Mouse (Mus musculus) midbrain, postnatal 0 days (tissue): ENCODE measurements around the gene Tax1bp1. TPM values are rescaled to one million over a fixed set of nuclear protein-coding genes. Genes with fewer than 3 reads are reported as not detected.

Source experiments
- ATAC-seq: fragments of 200-750 bp; cut with Nextera tagmentation; 2 replicates; pipeline ENCODE4 v1.8.0; 2017; ENCODE audit warnings: moderate number of reproducible peaks, mild to moderate bottlenecking, moderate TSS enrichment, moderate library complexity; ENCODE audit not compliant: low FRiP score
- DNase-seq: peaks from one replicate; pipeline ENCODE4 v3.0.0-alpha.2; 2015; ENCODE audit warnings: low spot score
- H3K27ac ChIP-seq: fragments of 300-500 bp; sonication (generic); 2 replicates; pipeline ENCODE4 v1.5.1; 2014; ENCODE audit warnings: low read depth, mild to moderate bottlenecking, low read length, mixed read lengths
- H3K27me3 ChIP-seq: fragments of 300-500 bp; sonication (generic); 2 replicates; pipeline ENCODE4 v1.6.1; 2014; ENCODE audit warnings: low read length, control low read depth, mixed read lengths; ENCODE audit not compliant: insufficient read depth
- H3K36me3 ChIP-seq: fragments of 300-500 bp; sonication (generic); 2 replicates; pipeline ENCODE4 v1.6.1; 2014; ENCODE audit warnings: low read length, control low read depth, mixed read lengths; ENCODE audit not compliant: insufficient read depth
- H3K4me1 ChIP-seq: fragments of 300-500 bp; sonication (generic); 2 replicates; pipeline ENCODE4 v1.6.1; 2014; ENCODE audit warnings: mild to moderate bottlenecking, control low read depth, antibody characterized with exemption, low read length, mixed read lengths; ENCODE audit not compliant: insufficient read depth
- H3K4me2 ChIP-seq: fragments of 300-500 bp; sonication (generic); 2 replicates; pipeline ENCODE4 v1.6.1; 2014; ENCODE audit warnings: low read depth, mild to moderate bottlenecking, low read length, mixed read lengths; ENCODE audit not compliant: poor library complexity, severe bottlenecking
- H3K4me3 ChIP-seq: fragments of 300-500 bp; sonication (generic); 2 replicates; pipeline ENCODE4 v1.5.1; 2014; ENCODE audit warnings: low read depth, mild to moderate bottlenecking, low read length, moderate library complexity
- H3K9ac ChIP-seq: fragments of 300-500 bp; sonication (generic); replicated peaks from 2 replicates; pipeline ENCODE4 v1.6.1; 2014; ENCODE audit warnings: mild to moderate bottlenecking, low read length, moderate library complexity, mixed read lengths; ENCODE audit not compliant: poor library complexity, severe bottlenecking
- H3K9me3 ChIP-seq: fragments of 300-500 bp; sonication (generic); 2 replicates; pipeline ENCODE4 v1.6.1; 2016; ENCODE audit warnings: low read length, control low read depth
- CTCF ChIP-seq: IDR thresholded peaks from 2 replicates; pipeline ENCODE4 v1.5.1; 2016; ENCODE audit warnings: antibody characterized with exemption, mild to moderate bottlenecking
- WGBS: fragments of 180-500 bp; shearing (Covaris S2); extraction: QIAGEN DNeasy Blood & Tissue Kit; methylation state at CpG from one replicate; pipeline ENCODE4 v1.1.7; 2014; 5-methylcytosine and 5-hydroxymethylcytosine counted together
- polyA plus RNA-seq: library from polyadenylated mRNA; unstranded; fragments of >200 nt; fragmentation: Nextera tagmentation; extraction: Ambion mirVana; gene quantifications from 2 replicates; pipeline ENCODE4 v1.2.1, GENCODE M21; 2015
- total RNA-seq: library from RNA; depleted of rRNA; stranded (reverse); fragments of >200 nt; gene quantifications from 2 replicates; pipeline ENCODE4 v1.2.3, GENCODE M21; 2014

Gene Tax1bp1
- total and polyA plus RNA-seq, 2 experiments from 2014 or later = 61.4 to 160 TPM

GRCm38 (mm10) chr6:52682607-52683006, 30.9 kb upstream of the Tax1bp1 start:
- 84% methylated on average over 3 of the region's 3 CpGs for WGBS

GRCm38 (mm10) chr6:52686901-52687500, 26.5 kb upstream of the Tax1bp1 start:
- ATAC-seq (no peak), DNase-seq (no peak)
- 62% methylated on average over 5 of the region's 5 CpGs for WGBS
- no peak for TF ChIP-seq CTCF
- Histone ChIP-seq H3K9me3 (no peaks in the 10 kb centered on the region), H3K27me3 (no peaks in the 10 kb centered on the region), H3K4me2 (no peak overlapping the region), H3K9ac (no peak overlapping the region), H3K36me3 (no peaks in the 10 kb centered on the region), H3K27ac (no peak overlapping the region), H3K4me3 (no peak overlapping the region), H3K4me1 (no peaks in the 10 kb centered on the region)

More at GRCm38 (mm10) chr6:52682607-52683006, 30.9 kb upstream of the Tax1bp1 start:
- H3K9ac ChIP-seq = no peak overlapping the region
- no peaks in the 10 kb centered on the region for H3K4me1 ChIP-seq
- H3K36me3 ChIP-seq = no peaks in the 10 kb centered on the region
- no peak for TF ChIP-seq CTCF
- no peak overlapping the region for H3K4me3 ChIP-seq
- no peaks in the 10 kb centered on the region for H3K9me3 ChIP-seq
- no peak overlapping the region for H3K4me2 ChIP-seq
- no peak for DNase-seq
- H3K27me3 ChIP-seq = no peaks in the 10 kb centered on the region
- no peak for ATAC-seq
- H3K27ac ChIP-seq = no peak overlapping the region

- Histone ChIP-seq H3K36me3 (no peaks in the 10 kb centered on the region), H3K4me3 (no peak overlapping the region), H3K9me3 (no peaks in the 10 kb centered on the region), H3K4me1 (no peaks in the 10 kb centered on the region), H3K9ac (no peak overlapping the region), H3K27me3 (no peaks in the 10 kb centered on the region), H3K4me2 (no peak overlapping the region), H3K27ac (no peak overlapping the region)
- TF ChIP-seq CTCF = no peak
- ATAC-seq (no peak), DNase-seq (no peak)
- WGBS = 90% methylated on average over 3 of the region's 3 CpGs
Measured at GRCm38 (mm10) chr6:52690365-52690764, 23.2 kb upstream of the Tax1bp1 start.

- no peaks in the 10 kb centered on the region for H3K4me1 ChIP-seq
- no peak for TF ChIP-seq CTCF
- no peak overlapping the region for H3K27ac ChIP-seq
- H3K4me3 ChIP-seq = no peak overlapping the region
- no peak for ATAC-seq
- 96% methylated on average over 4 of the region's 5 CpGs for WGBS
- no peak overlapping the region for H3K4me2 ChIP-seq
- H3K9ac ChIP-seq = no peak overlapping the region
- H3K27me3 ChIP-seq = no peaks in the 10 kb centered on the region
- no peak for DNase-seq
- no peaks in the 10 kb centered on the region for H3K36me3 ChIP-seq
- H3K9me3 ChIP-seq = no peaks in the 10 kb centered on the region
Measured at GRCm38 (mm10) chr6:52691800-52692199, 21.7 kb upstream of the Tax1bp1 start.

- H3K27ac ChIP-seq = no peak overlapping the region
- no peaks in the 10 kb centered on the region for H3K27me3 ChIP-seq
- H3K9me3 ChIP-seq = no peaks in the 10 kb centered on the region
- H3K9ac ChIP-seq = no peak overlapping the region
- H3K4me2 ChIP-seq = no peak overlapping the region
- ATAC-seq (no peak), DNase-seq (peak; percentile 18)
- no peak for TF ChIP-seq CTCF
- no peak overlapping the region for H3K4me3 ChIP-seq
- 80% methylated on average over 6 of the region's 6 CpGs for WGBS
- no peaks in the 10 kb centered on the region for H3K4me1 ChIP-seq
- no peaks in the 10 kb centered on the region for H3K36me3 ChIP-seq
Measured at GRCm38 (mm10) chr6:52692451-52693063, 21.0 kb upstream of the Tax1bp1 start.

- Histone ChIP-seq H3K36me3 (no peaks in the 10 kb centered on the region), H3K27me3 (no peaks in the 10 kb centered on the region), H3K9ac (no peak overlapping the region), H3K9me3 (no peaks in the 10 kb centered on the region), H3K27ac (no peak overlapping the region), H3K4me2 (no peak overlapping the region), H3K4me3 (no peak overlapping the region), H3K4me1 (no peaks in the 10 kb centered on the region)
- no peak for TF ChIP-seq CTCF
- WGBS = 69% methylated on average over 4 of the region's 4 CpGs
- DNase-seq = no peak
- no peak for ATAC-seq
Measured at GRCm38 (mm10) chr6:52697964-52698535, 15.5 kb upstream of the Tax1bp1 start.
